ENCODE assay signal across 7 mouse cellular contexts in genomic region chr16:34322546-34322945, GRCm38 (mm10).
DNase-seq lines count a peak whose midpoint lies in the region; ATAC-seq and TF ChIP-seq lines count a peak whose summit lies in the region.

No protein-coding gene starts in this region.

- peaks cover 0 to 2% of the 10 kb centered on the region in 2 experiments; a peak in 1 of 4 replicates for H3K27me3 ChIP-seq in MEL (ENCODE audit: control insufficient read depth in 1 of 2, insufficient read depth in 2 of 2, low read length in 2 of 2)
- H3K27me3 ChIP-seq in heart, embryonic 15.5 days, result no peaks in the 10 kb centered on the region
- no peaks in the 10 kb centered on the region for H3K27me3 ChIP-seq in kidney, embryonic 16.5 days (ENCODE audit: insufficient read depth, low read length)
- H3K27me3 ChIP-seq in small intestine, adult 2 months (ENCODE audit: control insufficient read depth, insufficient read depth, low read length), result no peaks in the 10 kb centered on the region

- peak; percentile 4 for DNase-seq in MEL (ENCODE audit: low read depth, low spot score)
- peak; percentile 53 to 77 for DNase-seq in adrenal gland, postnatal 36 days
- peak; percentile 84 for DNase-seq in lung, postnatal 36 days

- no peaks in the 10 kb centered on the region for H3K79me2 ChIP-seq in MEL (ENCODE audit: control insufficient read depth, insufficient read depth, low read length, poor library complexity)

- H3K9me3 ChIP-seq in MEL (replicated peaks; ENCODE audit: insufficient read depth, low read length), result no peaks in the 10 kb centered on the region
- H3K9me3 ChIP-seq in heart, embryonic 15.5 days (replicated peaks), result no peaks in the 10 kb centered on the region
- no peaks in the 10 kb centered on the region for H3K9me3 ChIP-seq in kidney, embryonic 16.5 days (ENCODE audit: low read length)

- H3K4me3 ChIP-seq in MEL (ENCODE audit: control insufficient read depth in 1 of 2, insufficient read depth in 1 of 2, low read depth in 2 of 2, low read length in 2 of 2), result no peak overlapping the region
- no peak overlapping the region for H3K4me3 ChIP-seq in embryonic fibroblast, embryonic 13.5 days (ENCODE audit: insufficient read depth, low read length)
- H3K4me3 ChIP-seq in heart, embryonic 15.5 days, result no peak overlapping the region
- no peak overlapping the region for H3K4me3 ChIP-seq in kidney, embryonic 16.5 days (ENCODE audit: low read length)
- H3K4me3 ChIP-seq in small intestine, adult 2 months (ENCODE audit: low read depth, low read length), result no peak overlapping the region

- peak; percentile 78 for ATAC-seq in heart, embryonic 15.5 days (replicated peaks; ENCODE audit: insufficient number of reproducible peaks, insufficient read depth, low FRiP score, low read depth)
- ATAC-seq in kidney, embryonic 16.5 days (ENCODE audit: low FRiP score, low TSS enrichment), result peak; percentile 94

- no peak overlapping the region for H3K4me2 ChIP-seq in heart, embryonic 15.5 days
- H3K4me2 ChIP-seq in kidney, embryonic 16.5 days (replicated peaks; ENCODE audit: low read depth, low read length), result no peak overlapping the region

- H3K4me1 ChIP-seq in MEL (ENCODE audit: control insufficient read depth in 1 of 2, insufficient read depth in 2 of 2, low read length in 2 of 2), result no peaks in the 10 kb centered on the region
- H3K4me1 ChIP-seq in embryonic fibroblast, embryonic 13.5 days (ENCODE audit: control insufficient read depth, insufficient read depth, low read length), result no peaks in the 10 kb centered on the region
- peaks cover 36% of the 10 kb centered on the region for H3K4me1 ChIP-seq in heart, embryonic 15.5 days (replicated peaks)
- peaks cover 10% of the 10 kb centered on the region for H3K4me1 ChIP-seq in kidney, embryonic 16.5 days (ENCODE audit: insufficient read depth, low read length)
- H3K4me1 ChIP-seq in small intestine, adult 2 months (ENCODE audit: control insufficient read depth, insufficient read depth, insufficient read length, low read length), result peaks cover 24% of the 10 kb centered on the region; the same call in 1 of the 2 replicates

- TF ChIP-seq POLR2A in MEL (IDR thresholded peaks at IDR 0.05; ENCODE audit: control insufficient read depth in 1 of 2, insufficient read depth in 1 of 2, low read depth in 1 of 2, low read length in 2 of 2, poor library complexity in 1 of 2), result no peak
- TF ChIP-seq POLR2A in embryonic fibroblast, embryonic 13.5 days (IDR thresholded peaks at IDR 0.05; ENCODE audit: low read depth, low read length), result no peak
- no peak for TF ChIP-seq POLR2A in small intestine, adult 2 months (IDR thresholded peaks at IDR 0.05; ENCODE audit: low read depth, low read length)

- peak; percentile 21 to 57 (median 32); a peak in 5 of 6 replicates for TF ChIP-seq CTCF in MEL (IDR thresholded peaks at IDR 0.05 in 2 of 3, conservative IDR thresholded peaks at IDR 0.05 in 1 of 3; ENCODE audit: control insufficient read depth in 1 of 3, insufficient read depth in 1 of 3, low read depth in 2 of 3, low read length in 3 of 3, poor library complexity in 1 of 3, severe bottlenecking in 1 of 3)
- TF ChIP-seq CTCF in embryonic fibroblast, embryonic 13.5 days (IDR thresholded peaks at IDR 0.05; ENCODE audit: borderline replicate concordance, insufficient read depth, low read length), result peak; percentile 75
- TF ChIP-seq CTCF in small intestine, adult 2 months (IDR thresholded peaks at IDR 0.05; ENCODE audit: extremely low read depth, insufficient read length, insufficient replicate concordance, low read depth, low read length), result peak; percentile 55; the same call in 1 of the 2 replicates

- H3K36me3 ChIP-seq in MEL (ENCODE audit: control insufficient read depth in 1 of 2, insufficient read depth in 2 of 2, low read length in 2 of 2), result no peaks in the 10 kb centered on the region
- no peaks in the 10 kb centered on the region for H3K36me3 ChIP-seq in heart, embryonic 15.5 days
- no peaks in the 10 kb centered on the region for H3K36me3 ChIP-seq in kidney, embryonic 16.5 days (ENCODE audit: insufficient read depth, low read length)
- H3K36me3 ChIP-seq in small intestine, adult 2 months (ENCODE audit: control insufficient read depth, insufficient read depth, low read length), result no peaks in the 10 kb centered on the region

- 0 out of 2 replicates have a peak, but pooled peaks have one; percentile 0 for TF ChIP-seq RAD21 in MEL (IDR thresholded peaks at IDR 0.05; ENCODE audit: low read depth, low read length)

- no peak for TF ChIP-seq EP300 in MEL (IDR thresholded peaks at IDR 0.05; ENCODE audit: low read depth in 1 of 2, low read length in 2 of 2)

- WGBS in heart, embryonic 15.5 days, result 21% methylated on average over 4 of the region's 4 CpGs
- 12% methylated on average over 4 of the region's 4 CpGs for WGBS in kidney, embryonic 16.5 days
- WGBS in small intestine, adult 2 months, result 27% methylated on average over 4 of the region's 4 CpGs

- no peak overlapping the region for H3K27ac ChIP-seq in MEL (ENCODE audit: control insufficient read depth, low read depth, low read length)
- H3K27ac ChIP-seq in embryonic fibroblast, embryonic 13.5 days (ENCODE audit: insufficient read depth, low read length), result no peak overlapping the region
- H3K27ac ChIP-seq in heart, embryonic 15.5 days, result peak overlapping the region; percentile 31; the same call in 1 of the 2 replicates
- no peak overlapping the region for H3K27ac ChIP-seq in kidney, embryonic 16.5 days (ENCODE audit: low read length)
- H3K27ac ChIP-seq in small intestine, adult 2 months (ENCODE audit: insufficient read depth, low read depth, low read length), result no peak overlapping the region

- H3K9ac ChIP-seq in MEL (ENCODE audit: control insufficient read depth, low read depth, low read length, poor library complexity, severe bottlenecking), result no peak overlapping the region
- no peak overlapping the region for H3K9ac ChIP-seq in heart, embryonic 15.5 days
- H3K9ac ChIP-seq in kidney, embryonic 16.5 days (replicated peaks; ENCODE audit: low read length), result no peak overlapping the region

TF ChIP-seq in MEL, 35 proteins besides CTCF, POLR2A, EP300 and RAD21:
- TF ChIP-seq E2F4 (IDR thresholded peaks at IDR 0.05; ENCODE audit: borderline replicate concordance, low read depth, low read length) (no peak), SMC3 (IDR thresholded peaks at IDR 0.05; ENCODE audit: low read depth, low read length) (peak; percentile 14; the same call in 1 of the 2 replicates)

Comparison
In these comparisons a context has a peak if more than half of its experiments do, and no peak if none do; other contexts are left out.
1. DNase-seq: peak in every context shown above with its lines; median percentile 84 in lung, postnatal 36 days; 65 in adrenal gland, postnatal 36 days; 4 in MEL.